ENCODE assay signal across 9 mouse cellular contexts in the genomic region with DNA sequence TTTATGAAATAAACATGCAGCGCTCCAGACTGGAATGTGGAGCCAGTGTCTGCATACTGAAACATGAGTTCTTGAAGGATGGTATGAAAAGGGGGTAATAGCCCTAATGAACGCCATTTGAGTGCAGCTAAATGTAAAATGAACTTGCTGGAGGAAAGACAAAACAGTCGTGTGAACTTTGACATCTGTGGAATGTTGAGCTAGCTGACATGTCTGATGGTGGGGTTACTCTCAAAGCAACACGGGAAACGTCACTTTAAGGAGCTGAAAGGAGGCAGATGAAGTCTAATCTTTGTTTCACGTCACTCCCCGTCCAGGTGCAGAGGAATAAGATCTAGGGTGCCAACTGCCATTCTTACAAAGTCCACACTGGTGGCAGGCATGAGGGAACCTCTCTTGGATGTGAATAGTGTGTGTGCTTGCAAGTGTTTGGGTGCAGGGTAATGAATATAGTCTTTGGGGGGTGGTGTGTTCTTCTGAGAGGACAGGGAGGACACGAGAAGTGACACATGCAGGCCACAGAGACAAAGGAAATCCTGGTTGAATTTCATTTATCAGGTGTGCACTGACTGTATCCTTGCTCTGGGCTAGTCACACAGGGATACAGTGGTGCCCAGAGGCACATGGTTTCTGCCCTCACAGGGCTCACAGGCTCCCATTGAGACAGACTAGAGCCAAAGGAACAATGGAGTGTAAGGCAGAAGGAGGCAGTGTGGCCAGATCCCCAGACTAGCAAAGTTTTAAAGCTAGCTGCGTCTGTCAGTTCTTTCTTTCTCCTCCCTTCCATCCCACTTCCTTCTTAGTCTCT.
DNase-seq lines count a peak whose midpoint lies in the region; ATAC-seq and TF ChIP-seq lines count a peak whose summit lies in the region.
"Had no signal": no experiment of that assay in that cellular context is flagged by ENCODE, and none has a peak within 500 bp of the region (broad histone marks: within the 10 kb centered on the region; RNA-seq: fewer than 3 reads in every experiment).

No protein-coding gene starts in this region.

- 13% methylated on average over 9 of the region's 9 CpGs for WGBS in forebrain, embryonic 10.5 days
- WGBS in forebrain, postnatal 0 days, result 12% methylated on average over 9 of the region's 9 CpGs
- 29% methylated on average over 9 of the region's 9 CpGs for WGBS in neural tube, embryonic 15.5 days
- 27% methylated on average over 9 of the region's 9 CpGs for WGBS in stomach, postnatal 0 days

- H3K4me3 ChIP-seq in forebrain, embryonic 10.5 days, result peak overlapping the region; percentile 3; the same call in 1 of the 2 replicates
- no peak overlapping the region for H3K4me3 ChIP-seq in forebrain, postnatal 0 days (ENCODE audit: low read depth, low read length)
- H3K4me3 ChIP-seq in neural tube, embryonic 15.5 days (replicated peaks), result no peak overlapping the region
- H3K4me3 ChIP-seq in stomach, postnatal 0 days (ENCODE audit: low read depth, low read length), result no peak overlapping the region

- no peaks in the 10 kb centered on the region for H3K27me3 ChIP-seq in forebrain, embryonic 10.5 days (ENCODE audit: poor library complexity, severe bottlenecking)
- no peaks in the 10 kb centered on the region; the same call in none of the 2 replicates for H3K27me3 ChIP-seq in forebrain, postnatal 0 days (ENCODE audit: insufficient read depth, low read length)
- H3K27me3 ChIP-seq in neural tube, embryonic 15.5 days (replicated peaks), result peaks cover 2% of the 10 kb centered on the region; the same call in 1 of the 2 replicates
- H3K27me3 ChIP-seq in stomach, postnatal 0 days (ENCODE audit: control insufficient read depth, insufficient read depth, low read length), result no peaks in the 10 kb centered on the region

- H3K27ac ChIP-seq in forebrain, embryonic 10.5 days, result peak overlapping the region; percentile 88
- H3K27ac ChIP-seq in forebrain, postnatal 0 days (ENCODE audit: low read depth, low read length), result no peak overlapping the region
- no peak overlapping the region for H3K27ac ChIP-seq in neural tube, embryonic 15.5 days (replicated peaks)
- H3K27ac ChIP-seq in stomach, postnatal 0 days (replicated peaks), result no peak overlapping the region

- peak; percentile 38 for DNase-seq in forebrain, embryonic 10.5 days (ENCODE audit: extremely low spot score, low spot score)
- DNase-seq in forebrain, postnatal 0 days, result no peak
- DNase-seq in neural tube, embryonic 10.5 days (ENCODE audit: extremely low spot score, low spot score), result peak; percentile 35
- peak; percentile 4 to 8 for DNase-seq in kidney, postnatal 36 days
- DNase-seq in stomach, postnatal 0 days (ENCODE audit: low spot score), result no peak
- no peak for DNase-seq in left cerebral cortex, adult 9 months (ENCODE audit: low spot score in 2 of 2)
- no peak for DNase-seq in frontal cortex, postnatal 25 days (ENCODE audit: low spot score in 2 of 2)
- DNase-seq: cerebellum, adult 18-20 months had no signal

- H3K36me3 ChIP-seq in forebrain, embryonic 10.5 days (replicated peaks), result no peaks in the 10 kb centered on the region
- no peaks in the 10 kb centered on the region for H3K36me3 ChIP-seq in forebrain, postnatal 0 days (ENCODE audit: insufficient read depth)
- no peaks in the 10 kb centered on the region for H3K36me3 ChIP-seq in neural tube, embryonic 15.5 days
- no peaks in the 10 kb centered on the region for H3K36me3 ChIP-seq in stomach, postnatal 0 days (ENCODE audit: control insufficient read depth, insufficient read depth, low read length)

- no peak overlapping the region for H3K4me2 ChIP-seq in forebrain, postnatal 0 days (ENCODE audit: low read depth)
- no peak overlapping the region for H3K4me2 ChIP-seq in neural tube, embryonic 15.5 days
- H3K4me2 ChIP-seq in stomach, postnatal 0 days (replicated peaks; ENCODE audit: low read depth), result no peak overlapping the region

- no peak for TF ChIP-seq CTCF in forebrain, postnatal 0 days (IDR thresholded peaks at IDR 0.05; ENCODE audit: low read depth)
- no peak for TF ChIP-seq CTCF in stomach, postnatal 0 days (IDR thresholded peaks at IDR 0.05; ENCODE audit: low read depth)

- H3K9me3 ChIP-seq in forebrain, embryonic 10.5 days, result no peaks in the 10 kb centered on the region
- H3K9me3 ChIP-seq in forebrain, postnatal 0 days (ENCODE audit: low read length), result no peaks in the 10 kb centered on the region
- no peaks in the 10 kb centered on the region for H3K9me3 ChIP-seq in neural tube, embryonic 15.5 days (replicated peaks)
- no peaks in the 10 kb centered on the region for H3K9me3 ChIP-seq in stomach, postnatal 0 days (ENCODE audit: control insufficient read depth, low read length)

- no peak for TF ChIP-seq EP300 in stomach, postnatal 0 days (optimal IDR thresholded peaks at IDR 0.05)

- H3K9ac ChIP-seq in forebrain, postnatal 0 days, result no peak overlapping the region
- H3K9ac ChIP-seq in neural tube, embryonic 15.5 days (replicated peaks), result no peak overlapping the region
- H3K9ac ChIP-seq in stomach, postnatal 0 days (ENCODE audit: low read length), result no peak overlapping the region

- H3K4me1 ChIP-seq in forebrain, embryonic 10.5 days, result peaks cover 63% of the 10 kb centered on the region
- 0 out of 2 replicates have a peak, but pooled peaks cover 4% of the 10 kb centered on the region for H3K4me1 ChIP-seq in forebrain, postnatal 0 days (ENCODE audit: insufficient read depth)
- 0 out of 2 replicates have a peak, but pooled peaks cover 10% of the 10 kb centered on the region for H3K4me1 ChIP-seq in neural tube, embryonic 15.5 days
- no peaks in the 10 kb centered on the region for H3K4me1 ChIP-seq in stomach, postnatal 0 days (replicated peaks; ENCODE audit: control insufficient read depth, insufficient read depth)

- ATAC-seq in forebrain, postnatal 0 days, result no peak
- no peak for ATAC-seq in neural tube, embryonic 15.5 days (ENCODE audit: low FRiP score)
- no peak for ATAC-seq in stomach, postnatal 0 days (ENCODE audit: low FRiP score, low TSS enrichment)

Comparison
In these comparisons a context has a peak if more than half of its experiments do, and no peak if none do; other contexts are left out.
1. DNase-seq: peak in forebrain, embryonic 10.5 days (single experiment), neural tube, embryonic 10.5 days (single experiment) and kidney, postnatal 36 days (2 of 2); none in forebrain, postnatal 0 days (single experiment), stomach, postnatal 0 days (single experiment), left cerebral cortex, adult 9 months (0 of 2) and frontal cortex, postnatal 25 days (0 of 2).